Mouse (Mus musculus) liver, adult 2 months (tissue): ENCODE measurements around the gene Mylk2.

ENCODE experiments used
- CTCF ChIP-seq: fragments of 200-500 bp; IDR thresholded peaks from 2 replicates; pipeline ENCODE4 v1.5.1; 2011; ENCODE audit warnings: low read depth, low read length, control low read depth
- POLR2A ChIP-seq: fragments of 200-500 bp; IDR thresholded peaks from 2 replicates; pipeline ENCODE4 v1.6.1; 2011; ENCODE audit warnings: low read length, control low read depth; ENCODE audit not compliant: insufficient read depth; ENCODE audit errors: extremely low read depth

GRCm38 (mm10) chr2:152951065-152951849 lies 40.1 kb downstream of the Mylk2 start, which contains the start of gene Dusp15:
- TF ChIP-seq CTCF (no peak), POLR2A (no peak)
